Mouse (Mus musculus): ENCODE measurements at regions not wholly inside any gene's neighbourhood (a gene's known extent, or its start where the extent isn't known, plus 50 kb on each side); places are given as distances from the start of the nearest gene placed in this dataset.
A peak's percentile ranks its signal among the peaks of the same experiment; 100 is the strongest.

- H3K27ac ChIP-seq (ENCODE audit: low read length) = no peak overlapping the region
- no peak for ATAC-seq (ENCODE audit: low read depth)
- H3K4me2 ChIP-seq (ENCODE audit: low read depth, low read length) = no peak overlapping the region
- no peaks in the 10 kb centered on the region; the same call in 1 of the 2 replicates for H3K4me1 ChIP-seq (ENCODE audit: control insufficient read depth, low read depth, low read length)
- H3K4me3 ChIP-seq (ENCODE audit: low read depth, low read length) = no peak overlapping the region
- no peaks in the 10 kb centered on the region for H3K36me3 ChIP-seq (ENCODE audit: control insufficient read depth, insufficient read depth)
- 57% methylated on average over 5 of the region's 5 CpGs for WGBS (ENCODE audit: insufficient replicate concordance)
- no peaks in the 10 kb centered on the region for H3K27me3 ChIP-seq (ENCODE audit: control insufficient read depth, insufficient read depth, low read depth, low read length)
- H3K9ac ChIP-seq (ENCODE audit: low read depth, low read length) = no peak overlapping the region
- no peaks in the 10 kb centered on the region for H3K9me3 ChIP-seq (replicated peaks; ENCODE audit: control insufficient read depth, low read length)
Measured at GRCm38 (mm10) chr1:60665329-60665728, 51.3 kb upstream of the Cd28 start.

- Histone ChIP-seq H3K27ac (ENCODE audit: low read length) (peak overlapping the region; percentile 21), H3K27me3 (ENCODE audit: control insufficient read depth, insufficient read depth, low read depth, low read length) (no peaks in the 10 kb centered on the region), H3K4me2 (ENCODE audit: low read depth, low read length) (no peak overlapping the region; the same call in 1 of the 2 replicates), H3K4me3 (ENCODE audit: low read depth, low read length) (no peak overlapping the region), H3K9me3 (replicated peaks; ENCODE audit: control insufficient read depth, low read length) (no peaks in the 10 kb centered on the region), H3K36me3 (ENCODE audit: control insufficient read depth, insufficient read depth) (no peaks in the 10 kb centered on the region), H3K4me1 (ENCODE audit: control insufficient read depth, low read depth, low read length) (peaks cover 11% of the 10 kb centered on the region), H3K9ac (ENCODE audit: low read depth, low read length) (no peak overlapping the region)
- peak; percentile 70 for ATAC-seq (ENCODE audit: low read depth)
- 23% methylated on average over 9 of the region's 9 CpGs for WGBS (ENCODE audit: insufficient replicate concordance)
Measured at GRCm38 (mm10) chr1:60662301-60662986, 54.2 kb upstream of the Cd28 start.

- Histone ChIP-seq H3K4me2 (ENCODE audit: low read depth, low read length) (no peak overlapping the region), H3K9ac (ENCODE audit: low read depth, low read length) (no peak overlapping the region), H3K4me1 (ENCODE audit: control insufficient read depth, low read depth, low read length) (peaks cover 13% of the 10 kb centered on the region), H3K36me3 (ENCODE audit: control insufficient read depth, insufficient read depth) (no peaks in the 10 kb centered on the region), H3K27ac (ENCODE audit: low read length) (no peak overlapping the region), H3K27me3 (ENCODE audit: control insufficient read depth, insufficient read depth, low read depth, low read length) (no peaks in the 10 kb centered on the region), H3K9me3 (replicated peaks; ENCODE audit: control insufficient read depth, low read length) (no peaks in the 10 kb centered on the region), H3K4me3 (ENCODE audit: low read depth, low read length) (no peak overlapping the region)
- 40% methylated on average over 2 of the region's 2 CpGs for WGBS (ENCODE audit: insufficient replicate concordance)
- ATAC-seq (ENCODE audit: low read depth) = no peak
Measured at GRCm38 (mm10) chr1:60661857-60662256, 54.7 kb upstream of the Cd28 start.

- H3K9ac ChIP-seq (ENCODE audit: low read depth, low read length) = no peak overlapping the region
- H3K27ac ChIP-seq (ENCODE audit: low read length) = peak overlapping the region; percentile 59
- H3K9me3 ChIP-seq (replicated peaks; ENCODE audit: control insufficient read depth, low read length) = no peaks in the 10 kb centered on the region
- peak; percentile 66 for ATAC-seq (ENCODE audit: low read depth)
- no peaks in the 10 kb centered on the region for H3K27me3 ChIP-seq (ENCODE audit: control insufficient read depth, insufficient read depth, low read depth, low read length)
- H3K4me1 ChIP-seq (ENCODE audit: control insufficient read depth, low read depth, low read length) = peaks cover 13% of the 10 kb centered on the region
- no peak overlapping the region for H3K4me2 ChIP-seq (ENCODE audit: low read depth, low read length)
- no peak overlapping the region for H3K4me3 ChIP-seq (ENCODE audit: low read depth, low read length)
- WGBS (ENCODE audit: insufficient replicate concordance) = 57% methylated on average over 1 of the region's 1 CpGs
- H3K36me3 ChIP-seq (ENCODE audit: control insufficient read depth, insufficient read depth) = no peaks in the 10 kb centered on the region
Measured at GRCm38 (mm10) chr1:60659604-60660003, 57.0 kb upstream of the Cd28 start.

GRCm38 (mm10) chr1:60659041-60659440 lies 57.6 kb upstream of the Cd28 start:
- Histone ChIP-seq H3K9ac (ENCODE audit: low read depth, low read length) (no peak overlapping the region), H3K27ac (ENCODE audit: low read length) (no peak overlapping the region), H3K9me3 (replicated peaks; ENCODE audit: control insufficient read depth, low read length) (no peaks in the 10 kb centered on the region), H3K4me3 (ENCODE audit: low read depth, low read length) (no peak overlapping the region), H3K4me1 (ENCODE audit: control insufficient read depth, low read depth, low read length) (peaks cover 13% of the 10 kb centered on the region), H3K27me3 (ENCODE audit: control insufficient read depth, insufficient read depth, low read depth, low read length) (no peaks in the 10 kb centered on the region), H3K36me3 (ENCODE audit: control insufficient read depth, insufficient read depth) (no peaks in the 10 kb centered on the region), H3K4me2 (ENCODE audit: low read depth, low read length) (no peak overlapping the region)
- no peak for ATAC-seq (ENCODE audit: low read depth)
- 74% methylated on average over 2 of the region's 2 CpGs for WGBS (ENCODE audit: insufficient replicate concordance)

- Histone ChIP-seq H3K36me3 (ENCODE audit: control insufficient read depth, insufficient read depth) (no peaks in the 10 kb centered on the region), H3K4me2 (ENCODE audit: low read depth, low read length) (no peak overlapping the region), H3K27ac (ENCODE audit: low read length) (no peak overlapping the region), H3K4me1 (ENCODE audit: control insufficient read depth, low read depth, low read length) (peaks cover 13% of the 10 kb centered on the region), H3K9ac (ENCODE audit: low read depth, low read length) (no peak overlapping the region), H3K4me3 (ENCODE audit: low read depth, low read length) (no peak overlapping the region), H3K27me3 (ENCODE audit: control insufficient read depth, insufficient read depth, low read depth, low read length) (no peaks in the 10 kb centered on the region), H3K9me3 (replicated peaks; ENCODE audit: control insufficient read depth, low read length) (no peaks in the 10 kb centered on the region)
- no peak for ATAC-seq (ENCODE audit: low read depth)
- WGBS (ENCODE audit: insufficient replicate concordance) = 48% methylated on average over 4 of the region's 4 CpGs
Measured at GRCm38 (mm10) chr1:60658383-60658782, 58.2 kb upstream of the Cd28 start.

GRCm38 (mm10) chr1:60657511-60657910 lies 59.1 kb upstream of the Cd28 start:
- ATAC-seq (ENCODE audit: low read depth) = no peak
- Histone ChIP-seq H3K9me3 (replicated peaks; ENCODE audit: control insufficient read depth, low read length) (no peaks in the 10 kb centered on the region), H3K27me3 (ENCODE audit: control insufficient read depth, insufficient read depth, low read depth, low read length) (no peaks in the 10 kb centered on the region), H3K27ac (ENCODE audit: low read length) (peak overlapping the region; percentile 39; the same call in 1 of the 2 replicates), H3K4me2 (ENCODE audit: low read depth, low read length) (no peak overlapping the region), H3K4me1 (ENCODE audit: control insufficient read depth, low read depth, low read length) (peaks cover 13% of the 10 kb centered on the region), H3K9ac (ENCODE audit: low read depth, low read length) (no peak overlapping the region), H3K36me3 (ENCODE audit: control insufficient read depth, insufficient read depth) (no peaks in the 10 kb centered on the region), H3K4me3 (ENCODE audit: low read depth, low read length) (no peak overlapping the region)
- 34% methylated on average over 6 of the region's 6 CpGs for WGBS (ENCODE audit: insufficient replicate concordance)

- peak overlapping the region; percentile 39; the same call in 1 of the 2 replicates for H3K27ac ChIP-seq (ENCODE audit: low read length)
- peak; percentile 44; the same call in 1 of the 2 replicates for ATAC-seq (ENCODE audit: low read depth)
- H3K4me2 ChIP-seq (ENCODE audit: low read depth, low read length) = no peak overlapping the region
- WGBS (ENCODE audit: insufficient replicate concordance) = 38% methylated on average over 4 of the region's 4 CpGs
- H3K9ac ChIP-seq (ENCODE audit: low read depth, low read length) = no peak overlapping the region
- H3K27me3 ChIP-seq (ENCODE audit: control insufficient read depth, insufficient read depth, low read depth, low read length) = no peaks in the 10 kb centered on the region
- no peaks in the 10 kb centered on the region for H3K36me3 ChIP-seq (ENCODE audit: control insufficient read depth, insufficient read depth)
- H3K4me1 ChIP-seq (ENCODE audit: control insufficient read depth, low read depth, low read length) = peaks cover 13% of the 10 kb centered on the region
- H3K9me3 ChIP-seq (replicated peaks; ENCODE audit: control insufficient read depth, low read length) = no peaks in the 10 kb centered on the region
- H3K4me3 ChIP-seq (ENCODE audit: low read depth, low read length) = no peak overlapping the region
Measured at GRCm38 (mm10) chr1:60656976-60657375, 59.6 kb upstream of the Cd28 start.

- WGBS (ENCODE audit: insufficient replicate concordance) = 48% methylated on average over 6 of the region's 6 CpGs
- no peak for ATAC-seq (ENCODE audit: low read depth)
- Histone ChIP-seq H3K4me3 (ENCODE audit: low read depth, low read length) (no peak overlapping the region), H3K36me3 (ENCODE audit: control insufficient read depth, insufficient read depth) (no peaks in the 10 kb centered on the region), H3K27me3 (ENCODE audit: control insufficient read depth, insufficient read depth, low read depth, low read length) (no peaks in the 10 kb centered on the region), H3K9me3 (replicated peaks; ENCODE audit: control insufficient read depth, low read length) (no peaks in the 10 kb centered on the region), H3K4me1 (ENCODE audit: control insufficient read depth, low read depth, low read length) (peaks cover 13% of the 10 kb centered on the region), H3K27ac (ENCODE audit: low read length) (no peak overlapping the region), H3K9ac (ENCODE audit: low read depth, low read length) (no peak overlapping the region), H3K4me2 (ENCODE audit: low read depth, low read length) (no peak overlapping the region)
Measured at GRCm38 (mm10) chr1:60655691-60656595, 60.7 kb upstream of the Cd28 start.

Data from liver, embryonic 16.5 days (tissue).